Mouse (Mus musculus) adrenal gland, postnatal 36 days (tissue): ENCODE measurements around the gene Olfr653. TPM values are rescaled to one million over a fixed set of nuclear protein-coding genes. Genes with fewer than 3 reads are reported as not detected.

Experiments used
- DNase-seq, 2 experiments: peaks; one replicate each; pipeline ENCODE4 v3.0.0; 2021; ENCODE audit warnings: mixed read lengths in 1 of 2
- long read RNA-seq, 2 experiments: library from polyadenylated mRNA; stranded (forward); transcript quantifications; one replicate each; pipeline ENCODE4 v2.0.0; 2021; ENCODE audit warnings: borderline sequencing depth in 2 of 2
- total RNA-seq, 2 experiments: library from RNA; stranded (reverse); gene quantifications; 2 replicates each; pipeline ENCODE4 v1.2.3; 2021

The Olfr653 gene
- not detected for total RNA-seq
- long read RNA-seq, experiment 1 = 0 reads
- long read RNA-seq, experiment 2 = 0 reads

DNA sequence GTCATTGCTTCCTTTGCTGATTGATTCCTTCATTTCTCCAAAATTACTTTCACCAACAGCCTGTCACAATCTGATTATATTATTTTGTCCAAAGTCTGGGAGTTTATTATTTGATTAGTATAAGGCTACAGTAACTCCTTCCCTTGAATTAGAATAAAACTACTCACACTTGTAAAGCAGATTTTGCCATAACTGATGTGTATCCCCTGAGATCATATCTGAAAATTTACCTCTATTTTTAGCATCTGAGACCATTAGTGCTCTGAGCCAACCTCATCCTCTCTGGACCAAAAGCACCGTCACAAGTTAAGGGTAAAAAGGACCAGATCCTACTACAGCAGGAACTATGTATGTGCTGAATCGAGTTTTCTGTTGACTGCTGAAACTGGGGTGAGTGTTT lies at the start of gene Olfr653:
Gene Olfr653 (plus strand): TSS at position 301 of the 400 bp plus-strand sequence.
- no peak for DNase-seq

DNA sequence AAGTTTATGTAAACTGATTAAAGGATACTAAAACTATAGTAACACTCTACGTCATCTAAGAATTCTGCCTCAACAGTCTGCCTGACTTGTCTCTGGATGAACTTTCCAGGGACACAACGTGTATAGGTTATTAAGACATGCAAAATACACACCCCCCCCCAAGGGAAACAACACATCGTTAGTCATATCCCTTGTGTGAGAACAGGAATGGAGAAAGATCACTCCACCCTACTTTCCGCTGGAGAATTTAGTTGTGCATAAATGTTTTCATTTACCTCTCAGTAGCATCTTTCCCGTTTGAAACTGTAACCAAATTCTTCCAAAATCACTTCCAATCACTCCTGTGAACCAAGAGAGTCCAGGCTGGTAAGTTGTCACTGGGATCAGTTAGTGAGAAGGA lies 27.3 kb upstream of the Olfr653 start, which contains the start of gene Olfr651:
Gene Olfr651 (plus strand): TSS at position 301 of the 400 bp plus-strand sequence.
- DNase-seq = no peak

DNA sequence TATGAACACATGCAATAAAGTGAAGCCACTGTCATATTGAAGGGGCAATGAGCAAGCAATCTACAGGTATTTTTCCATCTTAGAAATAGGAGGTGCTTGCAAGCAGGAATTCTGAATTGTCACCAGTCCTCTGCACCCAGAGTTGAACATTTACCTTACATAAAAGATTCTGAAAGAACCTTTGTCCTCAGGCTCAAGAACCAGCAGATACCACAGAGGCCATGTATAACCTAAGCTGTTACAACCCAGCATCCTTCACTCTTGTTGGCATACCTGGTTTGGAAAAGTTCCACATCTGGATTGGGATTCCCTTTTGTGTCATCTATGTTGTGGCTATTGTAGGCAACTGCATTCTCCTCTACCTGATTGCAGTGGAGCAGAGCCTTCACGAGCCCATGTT lies 24.4 kb upstream of the Olfr653 start:
- DNase-seq = no peak

DNA sequence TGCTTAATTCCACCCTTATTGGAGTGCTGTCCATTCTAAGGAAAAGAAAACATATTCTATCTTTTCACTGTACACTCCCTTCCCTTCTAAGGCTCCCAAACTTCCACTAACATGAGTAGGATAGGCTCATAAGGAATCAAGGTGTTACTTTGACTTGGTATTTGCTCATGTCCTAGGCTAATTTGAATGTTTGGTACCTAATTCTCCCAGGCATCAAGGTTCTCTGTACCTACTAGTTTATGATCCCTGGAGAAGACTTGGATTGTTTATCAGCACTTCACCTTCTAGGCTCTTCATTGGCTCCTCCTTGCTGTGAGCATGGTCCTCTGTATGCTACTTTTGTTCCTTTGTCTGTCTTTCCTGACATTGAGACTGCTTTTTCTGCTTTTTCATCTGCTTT lies 16.5 kb upstream of the Olfr653 start, which contains the start of gene Olfr652:
Gene Olfr652 (plus strand): TSS at position 301 of the 400 bp plus-strand sequence.
- DNase-seq = no peak

DNA sequence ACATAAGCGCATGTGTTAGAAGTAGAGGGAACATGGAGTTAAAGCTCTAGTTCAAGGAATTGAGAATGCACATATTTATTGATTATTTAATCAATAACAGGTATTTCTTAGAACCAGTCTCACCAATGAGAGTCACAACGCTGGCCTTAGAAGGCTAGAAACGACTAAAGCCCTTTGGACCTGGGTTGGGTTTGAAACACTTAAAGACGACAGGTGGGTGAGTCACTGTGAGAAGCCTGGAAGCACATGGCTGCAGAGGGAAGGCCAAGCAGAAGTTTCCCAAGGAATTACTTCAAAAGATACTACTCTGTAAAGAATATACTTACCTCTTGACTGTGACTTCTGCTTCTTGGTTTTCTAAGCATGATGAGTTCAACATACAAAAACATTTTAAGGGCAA lies 3.7 kb downstream of the Olfr653 start:
- DNase-seq = no peak

DNA sequence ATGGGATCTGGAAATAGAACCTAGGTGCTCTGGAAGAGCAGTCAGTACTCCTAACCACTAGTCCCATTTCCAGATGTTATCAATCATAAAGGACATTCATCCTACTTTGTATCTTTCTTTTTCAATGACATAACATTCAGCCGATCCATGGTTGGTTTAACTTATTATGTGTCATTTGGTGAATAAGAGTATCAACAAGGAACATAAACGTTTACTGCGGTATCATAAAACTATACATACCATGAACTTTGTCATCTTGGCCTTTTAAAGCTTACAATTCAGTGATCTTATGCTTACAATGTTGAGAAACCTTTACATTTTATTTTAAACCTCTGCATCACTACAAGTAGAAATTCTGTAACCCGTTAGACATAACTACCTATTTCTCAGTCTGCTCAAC lies 4.3 kb downstream of the Olfr653 start:
- DNase-seq = no peak

DNA sequence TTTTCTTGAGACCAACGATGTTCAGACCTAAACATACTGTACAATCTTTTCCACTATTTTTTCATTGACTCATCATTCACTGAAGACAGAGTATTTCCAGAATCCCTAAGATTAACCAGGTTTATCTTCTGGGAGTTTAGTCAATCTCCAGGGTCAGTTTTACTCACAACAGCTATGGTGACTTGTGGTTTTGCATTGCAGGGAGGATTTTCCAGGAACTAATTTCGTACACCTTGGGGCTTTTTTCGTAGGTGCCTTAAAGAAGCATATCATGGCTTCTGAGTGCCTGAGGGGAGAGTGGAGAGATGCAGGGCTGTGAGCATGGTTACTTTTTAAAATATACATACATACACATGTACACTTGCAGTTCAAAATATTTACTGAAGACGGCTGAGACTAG lies 9.6 kb downstream of the Olfr653 start, which contains the start of gene Olfr654:
Gene Olfr654 (plus strand): TSS at position 301 of the 400 bp plus-strand sequence.
- DNase-seq = no peak

DNA sequence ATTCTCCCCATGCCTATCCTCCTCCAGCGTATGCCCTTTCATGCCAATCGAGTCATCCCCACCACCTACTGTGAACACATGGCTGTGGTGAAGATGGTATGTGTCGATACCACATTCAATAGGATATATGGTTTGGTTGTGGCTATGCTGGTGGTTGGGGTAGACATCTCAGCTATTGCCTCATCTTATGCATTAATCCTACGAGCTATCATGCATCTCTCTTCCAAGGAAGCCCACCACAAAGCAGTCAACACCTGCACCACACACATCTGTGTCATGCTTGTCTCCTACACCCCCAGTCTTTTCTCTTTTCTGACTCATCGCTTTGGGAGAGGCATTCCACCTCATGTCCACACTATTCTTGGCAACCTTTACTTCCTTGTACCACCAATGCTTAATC lies 11.2 kb downstream of the Olfr653 start:
- no peak for DNase-seq

DNA sequence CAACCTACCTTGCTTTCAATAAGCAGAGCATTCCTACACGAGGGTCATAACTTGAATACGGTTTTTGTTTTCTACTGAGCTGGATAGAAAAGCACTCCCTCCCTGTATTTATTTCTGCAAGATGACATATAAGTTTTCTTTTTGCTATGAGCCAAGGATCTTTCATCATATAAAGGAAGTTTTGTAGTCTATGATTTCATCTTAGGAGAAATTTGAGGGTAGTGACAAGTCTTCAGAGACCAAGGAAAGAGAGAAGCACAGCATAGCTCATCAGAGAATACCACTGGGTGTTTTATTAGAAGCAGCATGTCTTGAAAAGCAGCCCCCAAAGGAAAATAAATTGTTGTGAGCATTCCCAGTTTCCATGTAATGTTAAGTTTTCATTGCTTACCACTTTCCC lies 24.6 kb downstream of the Olfr653 start, which contains the start of gene Olfr655:
Gene Olfr655 (minus strand): TSS at position 101 of the 400 bp plus-strand sequence.
- no peak for DNase-seq

DNA sequence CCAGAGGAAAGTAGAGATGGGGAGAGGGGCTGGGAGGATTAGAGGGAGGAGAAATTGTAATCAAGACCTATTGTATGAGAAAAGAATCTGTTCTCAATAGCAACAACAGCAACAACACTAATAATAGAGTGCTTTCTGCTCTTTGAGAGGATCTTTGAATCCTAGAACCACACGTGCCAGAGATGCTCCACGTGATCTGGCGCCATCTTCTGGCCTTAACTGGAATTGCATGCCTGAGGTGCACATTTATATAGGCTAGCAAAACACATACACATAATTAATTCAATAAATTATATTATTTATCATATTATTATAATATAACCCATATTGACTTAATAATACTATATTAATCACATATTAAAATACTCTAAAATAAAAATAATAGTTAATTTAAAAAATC lies 26.1 kb downstream of the Olfr653 start:
- DNase-seq = peak; percentile 27 to 49

DNA sequence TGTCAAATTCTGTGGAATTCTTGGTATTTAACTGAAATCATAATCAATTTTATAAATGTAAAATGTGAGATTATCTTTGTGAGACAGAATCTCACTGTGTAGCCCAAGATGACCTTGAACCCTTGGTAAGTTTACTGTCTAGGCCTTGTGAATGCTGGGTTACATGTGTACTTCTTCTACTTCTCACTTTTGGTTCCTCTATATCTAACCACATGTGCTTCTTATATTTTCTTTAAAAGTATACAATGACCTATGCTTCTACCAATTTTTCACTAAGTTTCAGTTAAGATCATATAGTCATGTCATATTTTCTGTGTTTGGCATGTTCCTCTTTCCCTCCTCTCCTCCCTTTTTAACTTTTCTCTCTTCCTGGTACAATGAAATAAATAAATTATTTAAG lies 27.6 kb downstream of the Olfr653 start:
- DNase-seq = no peak

DNA sequence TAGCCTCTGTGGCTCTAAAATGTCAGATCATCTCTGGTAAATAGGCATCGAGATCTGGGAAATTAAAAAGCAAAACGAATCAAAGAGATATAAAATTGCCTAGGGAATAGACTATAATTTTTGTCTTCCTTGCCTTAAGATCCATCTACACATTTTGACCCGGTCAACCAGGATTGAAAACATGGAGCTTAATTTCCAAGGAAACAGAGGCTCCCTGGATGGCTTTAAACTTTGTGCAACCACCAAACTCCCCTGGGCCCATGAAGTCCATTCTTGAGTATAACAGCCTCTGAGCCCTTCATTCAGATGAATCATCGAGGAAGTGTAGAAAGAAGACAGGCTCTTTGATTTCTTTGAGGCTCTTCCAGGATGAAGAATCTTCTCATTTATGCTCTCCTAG lies 36.5 kb downstream of the Olfr653 start, which contains the start of gene Olfr656:
Gene Olfr656 (plus strand): TSS at position 301 of the 400 bp plus-strand sequence.
- DNase-seq = no peak

DNA sequence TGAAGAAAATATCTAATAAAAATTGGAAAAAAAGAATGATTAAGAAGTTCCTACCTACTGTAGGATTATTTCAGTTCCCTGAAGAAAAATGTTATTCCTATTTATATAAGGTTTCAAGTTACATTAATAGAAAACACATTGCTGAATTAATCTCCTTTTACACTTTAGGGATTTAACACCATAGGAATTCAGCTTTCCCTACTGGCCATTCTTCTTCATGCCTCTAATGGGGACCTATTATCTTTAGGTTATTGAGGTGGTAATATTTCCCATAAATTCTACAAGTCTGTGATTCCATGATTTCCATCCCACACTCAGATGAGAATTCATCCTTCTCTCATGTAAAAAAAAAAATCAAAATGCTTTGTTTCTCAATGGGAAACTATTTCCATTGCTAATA lies 47.4 kb downstream of the Olfr653 start, which contains the start of gene Olfr657:
Gene Olfr657 (plus strand): TSS at position 301 of the 400 bp plus-strand sequence.
- DNase-seq = no peak

Other genes with a start within 250 kb of the Olfr653 start
- gene Trim34b, start 247.8 kb upstream of the Olfr653 start, total RNA-seq = 1 to 10 TPM in 1 of 2 experiments, under 1 TPM in 1; 0.76 to 1.1 TPM
- gene Trim12c, start 224.0 kb upstream of the Olfr653 start, total RNA-seq = 10 to 100 TPM in 1 of 2 experiments, 1 to 10 TPM in 1; 9.9 to 14.6 TPM
- gene Trim30b, start 207.4 kb upstream of the Olfr653 start, total RNA-seq = under 1 TPM; 0.10 to 0.26 TPM
- under 1 TPM in 1 of 2 experiments, not detected in 1; 0.17 TPM for gene Trim30c, start 176.5 kb upstream of the Olfr653 start, total RNA-seq
- 10 to 100 TPM in 1 of 2 experiments, 1 to 10 TPM in 1; 8.0 to 10.0 TPM for gene Trim30a, start 112.1 kb upstream of the Olfr653 start, total RNA-seq
- 10 to 100 TPM in 1 of 2 experiments, 1 to 10 TPM in 1; 6.2 to 13.0 TPM for gene Trim30d, start 69.5 kb upstream of the Olfr653 start, total RNA-seq
- not detected for gene Olfr651, start 27.2 kb upstream of the Olfr653 start, total RNA-seq
- gene Olfr652, start 16.4 kb upstream of the Olfr653 start, total RNA-seq = not detected
- not detected for gene Olfr654, start 9.7 kb downstream of the Olfr653 start, total RNA-seq
- not detected for gene Olfr655, start 24.5 kb downstream of the Olfr653 start, total RNA-seq
- not detected for gene Olfr656, start 36.6 kb downstream of the Olfr653 start, total RNA-seq
- gene Olfr657, start 47.5 kb downstream of the Olfr653 start, total RNA-seq = not detected
- not detected for gene Olfr658, start 70.0 kb downstream of the Olfr653 start, total RNA-seq
- gene Olfr659, start 89.4 kb downstream of the Olfr653 start, total RNA-seq = not detected
- gene Olfr661, start 109.2 kb downstream of the Olfr653 start, total RNA-seq = not detected
- gene Usp17le, start 200.2 kb downstream of the Olfr653 start, total RNA-seq = not detected